Mouse (Mus musculus): ENCODE data around the gene Bcl2.

- TF ChIP-seq CTCF (IDR thresholded peaks at IDR 0.05; ENCODE audit: low read depth): no peak
- no peak for TF ChIP-seq EP300 (optimal IDR thresholded peaks at IDR 0.05)
Observed at GRCm38 (mm10) chr1:106517099-106517498, 197.0 kb downstream of the Bcl2 start.

Data from stomach, postnatal 0 days (tissue).